Mouse (Mus musculus): ENCODE measurements around the gene Rreb1. TPM values are rescaled to one million over a fixed set of nuclear protein-coding genes. Genes with fewer than 3 reads are reported as not detected.

Rreb1 gene
- polyA plus RNA-seq, 1 experiment = 11.9 TPM

GRCm38 (mm10) chr13:37912591-37913467 lies 134.6 kb downstream of the Rreb1 start:
- DNase-seq (ENCODE audit: low spot score) = no peak

DNA sequence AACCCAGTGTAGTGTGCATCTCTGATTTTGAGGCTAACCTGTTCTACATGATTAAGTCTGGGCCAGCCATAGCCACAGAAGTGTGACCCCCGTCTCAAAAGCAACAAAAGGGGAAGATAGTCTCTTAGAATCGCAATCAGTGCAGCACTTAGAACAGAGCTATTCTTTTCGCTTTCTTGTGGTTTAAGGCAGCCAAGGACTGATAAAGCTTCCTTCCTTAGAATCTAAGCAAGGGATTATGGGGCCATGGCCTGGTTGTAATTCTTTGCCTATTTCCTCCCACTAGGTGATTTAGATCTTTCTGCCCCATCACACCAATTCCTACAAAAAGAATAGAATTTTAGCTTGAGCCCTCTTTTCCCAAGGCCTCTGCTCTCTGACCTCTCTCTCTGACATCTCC lies 135.8 kb downstream of the Rreb1 start:
- DNase-seq (ENCODE audit: low spot score) = no peak

DNA sequence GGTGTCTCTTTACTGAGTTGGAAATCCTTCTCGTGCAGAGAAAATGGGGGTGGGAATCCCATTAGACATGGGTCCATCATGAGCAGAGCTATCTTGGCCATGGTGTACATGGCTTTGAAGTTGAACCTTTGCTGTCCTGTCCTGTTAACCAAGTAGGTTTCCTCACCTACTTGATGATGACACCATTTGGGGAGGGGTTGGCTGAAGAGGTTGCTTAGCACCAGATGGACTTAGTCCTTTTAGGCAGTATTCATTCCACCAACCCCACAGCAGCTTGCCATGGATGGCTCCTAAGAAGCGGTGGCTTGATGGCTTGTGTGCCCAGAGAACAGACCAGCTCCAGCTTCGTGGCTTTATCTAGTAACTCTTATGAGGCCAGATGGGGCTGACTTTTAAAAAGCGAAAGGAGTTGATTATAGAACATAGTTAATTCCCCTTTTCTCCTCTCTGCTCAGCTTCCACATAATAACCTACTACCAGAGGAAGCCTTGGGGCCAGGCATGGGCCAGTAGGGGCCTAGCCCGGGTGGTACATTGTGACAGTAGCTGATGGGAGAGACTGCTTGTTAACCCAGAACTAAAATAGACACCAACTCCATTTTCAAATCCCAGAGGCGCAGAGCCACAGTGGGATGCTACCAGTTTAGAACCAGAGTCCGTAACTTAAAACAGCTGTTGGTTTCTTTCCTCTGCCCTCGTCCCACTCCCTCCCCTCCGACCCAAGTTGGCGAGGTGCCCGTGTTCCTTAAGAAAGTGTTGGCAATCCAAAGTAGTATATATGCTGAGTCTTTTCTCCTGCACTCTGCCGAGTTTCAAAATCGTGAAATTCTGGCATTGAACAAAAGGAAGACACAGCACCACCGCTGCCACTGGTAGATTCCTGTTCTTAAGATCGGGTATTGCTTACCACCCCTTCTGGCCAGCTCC lies 140.4 kb downstream of the Rreb1 start:
- DNase-seq (ENCODE audit: low spot score) = no peak

- DNase-seq (ENCODE audit: low spot score) = no peak
These were observed 141.6 kb downstream of the Rreb1 start for GRCm38 (mm10) chr13:37919711-37920277.

DNA sequence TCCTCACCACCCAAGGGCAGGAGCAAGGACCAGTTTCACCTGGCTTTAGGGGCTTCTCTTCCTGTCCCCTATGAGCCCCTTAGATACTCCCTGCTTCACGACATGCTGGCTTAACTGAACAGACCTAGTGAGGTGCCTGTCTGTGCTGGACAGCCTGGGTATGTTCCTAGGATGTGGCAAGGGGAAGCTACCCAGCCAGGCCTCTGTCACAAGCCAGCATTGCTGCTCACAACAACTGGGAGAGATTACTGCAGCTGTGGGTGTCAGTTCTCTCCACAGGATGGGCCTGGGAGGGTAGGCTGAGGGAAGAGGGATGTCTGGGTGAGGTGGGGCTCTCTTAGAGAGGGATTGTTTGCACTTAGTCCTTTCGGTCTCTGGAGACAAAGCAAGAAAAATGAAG lies 142.5 kb downstream of the Rreb1 start:
- no peak for DNase-seq (ENCODE audit: low spot score)

DNA sequence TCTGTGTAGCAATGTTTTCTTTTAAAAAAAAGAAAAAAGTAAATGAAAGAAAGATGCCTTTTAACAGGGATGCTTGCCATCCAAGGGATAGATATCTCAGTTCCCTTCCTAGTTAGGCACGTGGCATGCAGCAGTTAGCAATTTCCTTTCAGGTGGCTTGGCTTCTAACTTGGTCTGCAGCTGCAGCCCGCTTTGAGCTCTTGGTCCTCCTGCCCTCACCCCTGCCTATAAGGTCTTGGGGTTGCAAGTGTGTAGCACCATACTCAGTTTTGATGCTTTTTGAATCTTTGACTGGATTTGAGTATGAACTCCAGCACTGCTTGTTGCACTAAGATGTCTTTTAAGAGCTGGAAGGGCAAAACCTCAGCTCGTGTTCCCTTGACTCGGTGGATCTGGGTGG lies 144.9 kb downstream of the Rreb1 start:
- no peak for DNase-seq (ENCODE audit: low spot score)

DNA sequence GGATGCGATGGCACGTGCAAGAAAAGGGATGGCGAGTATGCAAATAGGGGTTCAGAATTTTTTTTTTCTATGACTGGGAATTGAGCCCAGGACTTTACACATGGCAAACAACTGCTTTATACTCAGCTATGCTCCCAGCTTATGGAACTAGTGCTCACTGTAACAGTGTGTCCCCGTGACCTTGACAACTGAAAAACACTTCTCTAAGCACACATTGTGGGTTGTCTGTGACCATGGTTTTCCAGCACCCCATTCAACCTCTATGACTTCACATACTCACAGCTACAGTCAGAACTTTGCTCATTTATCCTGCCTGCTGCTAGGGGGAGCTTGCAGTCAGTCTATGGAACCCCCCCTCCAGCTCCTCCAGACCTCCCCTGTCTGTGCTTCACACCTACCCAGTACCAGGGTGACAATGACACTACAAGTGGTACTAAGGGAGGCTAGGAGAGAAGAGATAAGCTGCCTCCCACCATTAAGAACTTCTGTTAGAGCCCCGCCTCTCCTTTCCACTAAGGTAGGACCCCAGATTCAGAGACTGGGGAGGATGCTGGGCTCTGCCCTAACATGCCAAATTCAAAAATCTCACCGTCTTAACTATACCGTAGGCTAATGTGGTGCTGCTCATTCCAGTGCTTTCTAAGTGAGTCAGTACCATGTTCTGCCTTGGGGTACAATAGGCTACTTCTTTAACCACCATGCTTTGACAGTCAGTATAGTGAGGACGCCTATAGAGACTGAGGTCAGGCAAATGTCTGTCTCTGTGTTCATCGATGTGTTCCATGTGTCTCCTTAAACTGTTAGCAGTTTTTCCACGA lies 145.7 kb downstream of the Rreb1 start:
- no peak for DNase-seq (ENCODE audit: low spot score)

DNA sequence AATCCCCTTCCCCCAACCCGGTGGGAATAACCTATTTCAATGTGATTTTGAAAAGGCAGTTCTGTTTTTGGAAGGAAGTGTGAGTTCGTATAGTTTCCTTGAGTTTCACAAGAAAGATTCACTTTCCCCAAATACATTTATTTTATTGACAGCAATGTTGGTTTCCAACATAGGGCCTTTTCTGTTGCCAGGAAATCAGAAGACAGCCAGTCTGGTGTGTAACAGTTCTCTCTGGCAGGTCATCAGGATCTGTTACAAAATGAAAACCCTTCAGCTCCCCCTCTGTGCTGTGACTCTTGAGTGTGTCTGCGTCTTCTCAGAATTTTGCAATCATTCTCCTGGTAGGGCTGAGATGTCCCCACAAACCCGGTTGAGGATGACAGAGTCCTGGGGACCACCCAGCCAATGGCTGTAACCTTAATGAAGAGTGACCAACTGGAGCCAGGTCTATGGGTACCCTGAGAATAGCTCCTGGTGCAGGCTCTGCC lies 146.3 kb downstream of the Rreb1 start:
- no peak for DNase-seq (ENCODE audit: low spot score)

DNA sequence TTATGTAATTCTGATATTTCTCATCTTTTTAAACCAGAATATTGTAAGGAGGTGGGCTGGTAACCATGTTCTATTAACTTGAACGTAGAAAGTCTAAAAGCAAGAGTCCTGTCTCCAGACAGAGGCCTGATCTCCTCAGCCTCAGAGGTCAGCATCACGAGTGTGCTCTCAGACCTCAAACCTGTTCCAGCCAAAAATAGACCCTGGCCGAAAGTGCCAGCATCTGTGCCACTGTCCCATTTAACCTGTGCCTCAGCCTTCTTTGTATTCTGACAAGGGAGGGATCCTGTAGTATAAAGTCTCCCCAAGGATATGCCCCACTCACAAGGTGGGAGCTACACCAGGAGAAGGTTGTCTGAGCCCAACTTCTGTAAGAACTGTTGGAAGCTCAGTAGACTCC lies 148.2 kb downstream of the Rreb1 start:
- no peak for DNase-seq (ENCODE audit: low spot score)

DNA sequence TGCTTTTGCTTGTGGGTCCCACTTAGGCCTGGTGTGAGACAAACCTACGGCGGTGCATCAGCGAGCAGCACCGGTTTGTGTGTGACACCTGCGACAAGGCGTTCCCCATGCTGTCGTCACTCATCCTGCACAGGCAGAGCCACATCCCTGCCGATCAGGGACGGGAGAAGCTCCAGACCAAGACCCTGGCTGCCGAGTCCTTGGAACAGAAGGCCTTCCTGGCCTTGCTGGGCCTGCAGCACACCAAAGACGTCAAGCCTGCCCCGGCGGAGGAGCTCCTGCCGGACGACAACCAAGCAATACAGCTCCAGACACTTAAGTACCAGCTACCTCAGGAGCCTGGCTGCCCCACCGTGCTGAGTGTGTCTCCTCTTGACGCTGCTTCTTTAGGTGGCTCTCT lies 151.3 kb downstream of the Rreb1 start:
- DNase-seq (ENCODE audit: low spot score) = no peak

DNA sequence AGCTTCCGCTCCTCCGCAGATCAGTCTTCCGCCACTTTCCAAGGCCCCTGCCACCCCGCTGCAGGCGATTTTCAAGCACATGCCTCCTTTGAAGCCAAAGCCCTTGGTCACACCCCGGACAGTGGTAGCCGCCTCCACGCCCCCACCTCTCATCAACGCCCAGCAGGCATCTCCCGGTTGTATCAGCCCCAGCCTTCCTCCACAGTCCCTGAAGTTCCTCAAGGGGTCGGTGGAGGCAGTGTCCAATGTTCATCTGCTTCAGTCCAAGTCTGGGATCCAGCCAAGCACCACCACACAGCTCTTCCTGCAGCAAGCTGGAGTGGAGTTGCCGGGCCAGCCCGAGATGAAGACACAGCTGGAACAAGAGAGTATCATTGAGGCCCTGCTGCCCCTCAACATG lies 151.9 kb downstream of the Rreb1 start:
- no peak for DNase-seq (ENCODE audit: low spot score)

DNA sequence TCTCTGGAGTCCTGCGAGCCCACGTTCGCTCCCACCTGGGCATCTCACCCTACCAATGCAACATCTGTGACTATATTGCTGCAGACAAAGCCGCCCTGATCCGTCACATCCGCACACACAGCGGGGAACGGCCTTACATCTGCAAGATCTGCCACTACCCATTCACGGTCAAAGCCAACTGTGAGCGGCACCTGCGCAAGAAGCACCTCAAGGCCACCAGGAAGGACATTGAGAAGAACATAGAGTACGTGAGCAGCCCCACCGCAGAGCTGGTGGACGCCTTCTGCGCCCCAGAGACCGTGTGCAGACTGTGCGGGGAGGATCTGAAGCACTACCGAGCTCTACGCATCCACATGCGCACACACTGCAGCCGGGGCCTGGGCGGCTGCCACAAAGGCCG lies 152.4 kb downstream of the Rreb1 start:
- DNase-seq (ENCODE audit: low spot score) = no peak

- no peak for DNase-seq (ENCODE audit: low spot score)
These were observed 153.2 kb downstream of the Rreb1 start for GRCm38 (mm10) chr13:37931210-37931922.

GRCm38 (mm10) chr13:37934075-37934474 lies 155.9 kb downstream of the Rreb1 start:
- DNase-seq (ENCODE audit: low spot score) = no peak

DNA sequence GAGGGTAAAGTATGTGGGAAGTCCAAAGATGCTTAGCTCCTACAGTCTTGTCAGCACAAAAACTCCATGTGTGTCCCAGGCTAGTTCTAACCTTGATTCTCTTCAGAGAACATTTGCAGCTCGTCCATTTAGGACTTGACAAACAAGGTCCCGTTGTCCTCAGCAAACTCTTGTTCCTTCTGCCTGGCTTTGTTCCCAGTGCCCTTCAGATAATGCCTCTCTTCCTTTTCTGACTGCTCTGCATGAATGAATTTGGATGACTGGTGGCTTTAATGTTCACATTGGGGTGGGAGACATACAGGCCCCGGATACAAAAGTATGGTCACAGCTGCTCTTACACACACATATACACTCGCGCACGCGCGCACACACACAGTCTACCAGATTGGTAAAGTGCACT lies 156.7 kb downstream of the Rreb1 start:
- DNase-seq (ENCODE audit: low spot score) = no peak

- DNase-seq (ENCODE audit: low spot score) = no peak
These were observed 158.2 kb downstream of the Rreb1 start for GRCm38 (mm10) chr13:37936351-37936750.

GRCm38 (mm10) chr13:37940167-37940566 lies 162.0 kb downstream of the Rreb1 start:
- no peak for DNase-seq (ENCODE audit: low spot score)

DNA sequence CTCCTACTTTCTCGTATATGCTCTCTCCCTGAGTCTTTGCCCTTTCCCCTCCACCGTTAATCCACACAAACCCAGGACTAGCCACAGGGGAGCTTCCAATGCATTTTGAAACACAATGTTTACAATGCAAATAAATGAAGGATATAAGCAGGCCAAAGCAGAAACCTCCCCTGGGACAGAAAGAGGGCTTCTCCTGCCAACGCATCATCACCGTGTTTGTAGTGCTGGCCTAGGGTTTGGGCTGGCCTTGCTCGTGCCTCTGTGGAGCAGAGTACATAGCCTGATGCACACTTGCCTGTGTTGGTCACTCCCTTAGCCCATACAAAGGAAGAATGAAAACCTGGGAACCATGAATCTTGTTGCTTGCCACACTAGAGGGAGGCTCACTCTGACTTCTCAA lies 162.4 kb downstream of the Rreb1 start:
- DNase-seq (ENCODE audit: low spot score) = no peak

DNA sequence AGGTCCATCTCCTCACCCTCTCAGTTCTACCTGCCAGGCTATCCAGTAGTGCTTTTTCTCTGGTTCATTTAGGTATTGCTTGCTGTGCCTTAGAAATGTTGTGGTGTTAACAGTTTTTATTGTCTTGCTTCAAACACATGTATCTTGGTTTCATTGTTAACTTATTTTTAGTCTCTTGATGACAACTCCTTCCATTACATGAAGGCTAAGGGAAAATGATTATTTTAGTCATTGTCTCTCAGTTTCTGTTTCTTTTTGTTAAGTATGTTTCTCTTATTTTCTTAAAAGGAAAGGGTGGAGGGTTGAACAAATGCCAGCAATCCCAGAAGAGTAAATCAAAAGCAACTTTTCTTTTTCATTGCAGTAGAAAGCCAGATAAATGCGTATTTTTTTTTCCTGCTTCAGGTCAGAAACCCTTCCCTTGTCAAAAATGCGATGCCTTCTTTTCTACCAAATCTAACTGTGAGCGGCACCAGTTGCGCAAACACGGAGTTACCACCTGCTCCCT lies 163.0 kb downstream of the Rreb1 start:
- DNase-seq (ENCODE audit: low spot score) = no peak

All from urinary bladder, adult 2 months (tissue).